Mouse (Mus musculus) Patski (cell line): ENCODE results near the gene Ift122. TPM values are rescaled to one million over a fixed set of nuclear protein-coding genes. Genes with fewer than 3 reads are reported as not detected.
A peak's percentile ranks its signal among the peaks of the same experiment; 100 is the strongest.

Experiments used
- ATAC-seq: fragments of 100-300 bp; one replicate; pipeline ENCODE4 v1.8.0; 2021
- CTCF ChIA-PET: fragments of 350-600 bp; sonication (Branson Sonifier 250); formaldehyde crosslinking; loops from one replicate; lab custom pipeline; 2022; ENCODE audit warnings: inconsistent platforms; lab: Charles Lee
- POLR2A ChIA-PET: fragments of 350-600 bp; sonication (Branson Sonifier 250); formaldehyde crosslinking; loops from one replicate; lab custom pipeline; 2022; ENCODE audit warnings: antibody characterized with exemption, inconsistent platforms; lab: Charles Lee
- DNase-seq: peaks from one replicate; pipeline ENCODE4 v3.0.0-alpha.2; 2011; ENCODE audit warnings: low read depth, low spot score
- H3K27me3 ChIP-seq: fragments of 371-371 bp; one replicate; pipeline ENCODE4 v1.5.1; 2021
- CTCF ChIP-seq: fragments of 100-300 bp; IDR thresholded peaks from one replicate; pipeline ENCODE4 v1.5.1; 2021
- in situ Hi-C: fragments of 300-500 bp; cut with MboI; formaldehyde crosslinking; loops from 3 replicates; pipeline ENCODE4 v1.11.1; 2018; ENCODE audit warnings: low pct_unique_long_range_greater_than_20kb, mixed read lengths
- polyA plus RNA-seq: library from polyadenylated mRNA; unstranded; gene quantifications from one replicate; pipeline ENCODE4 v1.2.3, GENCODE M21; 2021

Gene Ift122
- polyA plus RNA-seq, 1 experiment from 2014 or later, result 41.6 TPM

DNA sequence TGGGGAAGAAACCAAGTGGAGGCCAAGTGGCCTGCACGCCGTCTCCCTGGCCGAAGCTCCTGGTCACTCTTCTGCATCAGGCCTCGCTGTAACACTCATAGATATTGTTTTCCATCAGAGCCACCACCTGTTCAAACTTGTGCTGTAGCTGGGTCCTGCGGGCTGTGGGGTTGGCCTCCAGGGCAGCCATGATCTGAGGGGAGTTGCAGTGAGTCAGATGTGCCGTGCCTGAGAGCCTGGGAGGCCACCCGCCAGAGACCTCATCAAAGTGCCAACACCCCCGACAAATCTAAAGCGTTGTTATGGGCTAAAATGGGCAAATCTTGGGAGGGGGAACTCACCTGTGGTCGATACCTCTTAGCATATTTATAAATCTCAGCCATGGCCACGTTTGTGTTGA lies 102.4 kb downstream of the Ift122 start:
- no peaks in the 10 kb centered on the region for H3K27me3 ChIP-seq
- in situ Hi-C loops, result no loop called here
- CTCF ChIA-PET, result no interaction called here
- ATAC-seq, result no peak
- no peak for TF ChIP-seq CTCF
- POLR2A ChIA-PET, result no interaction called here
- no peak for DNase-seq

DNA sequence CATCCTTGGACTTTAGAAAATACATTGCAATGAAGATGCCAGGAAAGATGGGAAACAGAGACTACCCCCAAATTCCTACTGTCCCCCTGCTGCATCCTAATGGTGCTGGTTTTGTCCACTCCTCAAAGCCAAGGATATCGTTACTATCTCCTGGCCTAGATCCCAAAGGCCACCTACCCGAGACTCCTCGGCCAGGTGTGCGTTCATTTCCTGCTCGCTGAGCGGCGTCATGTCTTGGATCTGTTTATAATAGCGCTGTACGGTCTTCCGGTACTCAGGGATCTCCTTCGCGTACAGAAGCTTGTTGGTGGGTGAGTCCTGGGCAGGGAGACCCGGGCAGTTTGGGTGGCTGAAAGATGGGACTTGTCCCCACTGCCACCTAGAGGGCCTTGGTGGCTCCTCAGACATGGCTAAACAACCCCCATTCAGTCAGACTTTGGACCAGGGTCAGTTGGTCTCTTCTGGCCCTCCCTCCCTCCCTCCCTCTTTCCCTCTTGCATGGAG lies 103.2 kb downstream of the Ift122 start:
- ChIA-PET POLR2A (no interaction called here), CTCF (no interaction called here)
- H3K27me3 ChIP-seq, result no peaks in the 10 kb centered on the region
- TF ChIP-seq CTCF, result no peak
- in situ Hi-C loops, result no loop called here
- DNase-seq (no peak), ATAC-seq (no peak)

DNA sequence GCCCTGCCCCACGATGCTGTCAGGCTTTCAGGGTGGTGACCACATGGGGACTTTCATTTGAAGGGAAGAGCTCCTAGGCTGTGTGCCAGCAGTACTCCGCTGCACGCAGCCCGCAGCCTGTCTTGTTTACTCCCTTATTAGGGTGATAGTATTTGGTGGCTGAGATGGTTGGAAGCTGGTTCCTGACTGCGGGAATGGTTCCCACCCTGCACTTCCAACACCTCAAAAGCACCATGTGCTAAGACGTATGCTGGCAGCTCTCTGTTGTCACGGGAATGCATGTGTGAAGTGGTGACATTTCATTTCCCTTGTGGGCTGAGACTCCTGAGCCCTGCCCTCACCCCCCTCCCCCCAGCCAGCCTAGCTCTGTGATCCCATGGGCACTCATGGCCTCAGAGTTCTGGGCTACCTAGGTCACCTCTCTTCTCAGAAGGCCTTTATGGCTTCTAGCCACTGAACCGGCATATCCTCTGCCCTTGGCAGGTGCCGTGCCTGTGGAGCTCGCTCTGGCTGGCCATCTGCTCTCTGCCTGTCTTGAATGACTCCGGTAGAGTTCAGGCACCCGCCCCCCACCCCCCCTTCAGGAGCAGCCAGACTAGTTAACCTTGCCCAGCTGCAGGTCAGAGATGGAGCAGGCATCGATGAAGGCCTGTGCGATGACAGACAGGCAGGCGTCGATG lies 103.8 kb downstream of the Ift122 start:
- no peaks in the 10 kb centered on the region for H3K27me3 ChIP-seq
- ATAC-seq (no peak), DNase-seq (no peak)
- CTCF ChIA-PET, result no interaction called here
- TF ChIP-seq CTCF, result no peak
- in situ Hi-C loops, result no loop called here
- POLR2A ChIA-PET, result no interaction called here

DNA sequence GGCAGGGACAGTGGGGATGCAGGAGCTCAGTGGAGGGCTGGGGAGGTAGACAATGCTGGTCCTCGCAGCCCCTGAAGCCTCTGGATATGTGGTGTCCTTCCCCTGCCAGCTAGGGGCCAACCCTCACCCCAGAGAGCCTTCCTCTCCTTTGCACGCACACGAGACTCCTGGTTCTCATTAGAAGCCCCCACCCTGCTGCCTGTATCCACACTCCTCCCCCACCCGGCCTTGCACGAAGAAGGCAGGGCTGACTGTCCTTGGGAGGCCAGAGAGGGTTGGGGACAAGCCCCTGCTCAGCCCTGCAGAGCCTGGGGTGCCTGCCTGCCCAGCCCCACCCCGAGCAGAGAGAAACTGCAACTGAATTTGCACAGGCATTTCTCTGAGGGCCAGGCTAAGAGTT lies 104.4 kb downstream of the Ift122 start:
- CTCF ChIA-PET, result no interaction called here
- ATAC-seq, result no peak
- TF ChIP-seq CTCF, result no peak
- in situ Hi-C loops, result no loop called here
- no peak for DNase-seq
- no peaks in the 10 kb centered on the region for H3K27me3 ChIP-seq
- POLR2A ChIA-PET, result no interaction called here

DNA sequence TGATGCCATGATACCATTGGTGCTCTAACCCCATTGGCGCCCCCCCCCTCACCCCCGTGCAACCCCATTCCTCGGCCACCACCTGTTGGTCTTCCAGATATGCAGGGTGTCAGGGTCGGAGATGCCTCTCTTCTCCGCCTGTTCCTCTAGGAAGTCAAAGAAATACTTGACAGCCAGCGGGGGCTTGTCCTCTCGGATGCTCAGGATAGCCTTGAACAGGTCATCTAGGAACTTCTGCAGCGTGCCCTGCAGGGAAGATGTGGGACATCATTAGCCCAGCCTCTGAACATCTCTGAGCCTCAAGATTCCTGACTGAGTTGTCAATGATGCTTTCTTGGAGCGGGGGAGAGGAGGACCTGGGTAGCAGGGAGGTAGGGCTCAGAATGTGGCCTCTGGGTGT lies 105.2 kb downstream of the Ift122 start:
- no peaks in the 10 kb centered on the region for H3K27me3 ChIP-seq
- ChIA-PET CTCF (no interaction called here), POLR2A (interaction anchor here (0.6 kb wide), 1 partner anchor 122 kb away, joined by 3 read pairs; no protein-coding TSS in a partner anchor)
- TF ChIP-seq CTCF, result no peak
- in situ Hi-C loops, result no loop called here
- no peak for ATAC-seq
- no peak for DNase-seq

DNA sequence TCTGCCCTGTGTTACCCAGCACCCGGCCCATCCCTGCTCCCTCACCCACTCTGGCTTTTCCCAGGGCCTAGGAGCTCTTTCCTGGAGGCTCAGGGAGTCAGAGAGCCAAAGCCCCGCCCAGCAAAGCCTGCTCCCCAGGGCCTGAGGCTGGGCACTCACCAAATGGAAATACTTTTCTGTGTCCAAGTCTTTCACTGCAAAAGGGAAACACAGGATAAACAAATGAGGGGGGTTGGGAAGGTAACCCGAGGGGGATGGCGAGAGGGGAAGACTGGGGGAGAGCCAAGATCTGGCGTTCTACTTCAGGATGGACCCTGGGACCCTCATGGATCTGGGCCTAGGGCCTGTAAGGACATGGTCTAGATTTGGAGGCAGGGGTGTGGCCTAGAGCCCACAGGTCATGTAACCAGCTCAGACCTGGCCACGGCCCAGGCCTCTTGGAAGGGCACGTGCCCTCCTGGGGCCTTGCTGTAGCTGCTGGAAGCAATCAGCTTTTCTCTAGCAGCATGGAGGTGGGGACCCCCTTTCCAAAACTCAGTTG lies 106.0 kb downstream of the Ift122 start:
- ATAC-seq (peak; percentile 32), DNase-seq (no peak)
- in situ Hi-C loops, result no loop called here
- H3K27me3 ChIP-seq, result no peaks in the 10 kb centered on the region
- TF ChIP-seq CTCF, result no peak
- POLR2A ChIA-PET, result interaction anchor here (0.6 kb wide), 1 partner anchor 121 kb away, joined by 3 read pairs; no protein-coding TSS in a partner anchor
- CTCF ChIA-PET, result no interaction called here

DNA sequence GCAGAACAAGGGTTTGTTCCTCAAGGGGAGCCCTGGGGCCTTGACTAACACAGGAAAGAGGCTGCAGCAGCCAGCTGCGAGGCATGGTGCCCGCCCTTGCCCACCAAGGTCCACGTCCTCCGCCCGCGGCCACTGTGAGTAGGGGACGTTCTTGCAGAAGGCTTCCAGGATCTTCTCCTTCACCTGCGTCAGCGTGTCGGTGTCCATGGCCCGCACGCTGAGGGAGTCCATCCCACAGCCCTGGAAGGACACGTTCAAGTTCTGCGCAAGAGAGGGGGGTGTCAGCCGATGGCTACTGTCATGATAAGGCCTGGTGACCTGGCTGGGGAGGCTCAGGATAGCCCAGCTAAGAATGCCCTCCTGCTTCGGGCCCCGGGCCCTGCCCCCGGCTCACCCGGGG lies 107.1 kb downstream of the Ift122 start:
- CTCF ChIA-PET, result no interaction called here
- no peaks in the 10 kb centered on the region for H3K27me3 ChIP-seq
- DNase-seq (no peak), ATAC-seq (no peak)
- POLR2A ChIA-PET, result interaction anchor here (0.9 kb wide), 1 partner anchor 10 kb away, joined by 3 read pairs; no protein-coding TSS in a partner anchor
- in situ Hi-C loops, result no loop called here
- no peak for TF ChIP-seq CTCF

DNA sequence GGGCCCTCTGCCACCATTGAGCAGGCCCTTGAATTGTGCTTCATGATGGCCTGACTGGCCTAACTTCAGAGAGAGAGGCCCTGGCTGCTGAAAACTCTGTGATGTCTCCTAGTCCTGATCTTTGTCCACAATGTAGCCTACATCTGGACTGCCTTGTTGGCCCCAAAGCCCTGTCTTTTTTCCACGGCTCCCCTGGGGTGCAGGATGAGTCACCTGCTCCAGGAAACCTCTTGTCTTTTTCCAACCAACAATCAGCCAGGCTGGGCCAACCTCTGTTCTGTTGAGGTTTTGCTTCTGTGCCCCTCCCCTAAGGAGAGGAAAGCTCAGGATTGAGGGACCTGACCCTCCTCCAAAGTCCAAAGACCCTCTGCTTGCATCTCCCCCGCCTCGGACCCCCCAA lies 108.5 kb downstream of the Ift122 start:
- ATAC-seq, result no peak
- ChIA-PET POLR2A (no interaction called here), CTCF (interaction anchor here (1.1 to 1.2 kb wide), 2 partner anchors 30 to 61 kb away, joined by 3 to 5 read pairs; no protein-coding TSS in a partner anchor)
- no peak for DNase-seq
- in situ Hi-C loops, result no loop called here
- H3K27me3 ChIP-seq, result no peaks in the 10 kb centered on the region
- TF ChIP-seq CTCF, result no peak

DNA sequence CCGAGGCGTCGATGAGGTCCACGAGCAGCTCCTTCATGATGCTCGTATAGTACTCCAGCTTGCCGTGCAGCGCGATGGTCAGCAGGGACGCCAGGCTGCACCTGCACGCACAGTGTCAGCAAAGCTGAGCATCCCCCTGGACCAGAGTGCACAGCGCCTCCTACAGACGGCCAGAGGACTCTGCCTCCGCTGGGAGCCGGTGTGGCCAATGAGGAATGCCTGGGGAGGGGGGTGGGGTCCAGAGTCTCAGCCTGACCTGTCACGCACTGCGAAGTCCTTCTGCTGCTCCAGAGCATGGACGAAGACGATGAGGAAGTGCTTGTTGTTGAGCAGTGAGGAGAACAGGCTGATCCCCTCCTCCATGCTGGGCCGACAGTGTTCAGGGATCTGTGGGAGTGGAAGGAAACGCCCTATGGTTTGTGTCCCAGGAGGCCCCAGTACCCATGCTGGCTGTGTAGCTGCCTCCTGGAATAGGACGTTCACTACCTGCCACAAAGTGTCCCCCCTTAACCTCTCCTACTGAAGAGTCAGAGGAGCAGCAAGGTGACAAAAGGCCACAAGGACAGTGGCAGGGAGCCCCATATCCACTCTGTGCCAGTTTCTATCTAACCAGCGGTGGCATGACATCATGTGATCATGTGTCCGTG lies 109.3 kb downstream of the Ift122 start:
- DNase-seq (no peak), ATAC-seq (no peak)
- POLR2A ChIA-PET, result no interaction called here
- in situ Hi-C loops, result no loop called here
- no peak for TF ChIP-seq CTCF
- CTCF ChIA-PET, result interaction anchor here (1.1 kb wide), 1 partner anchor 62 kb away, joined by 5 read pairs; no protein-coding TSS in a partner anchor
- no peaks in the 10 kb centered on the region for H3K27me3 ChIP-seq

DNA sequence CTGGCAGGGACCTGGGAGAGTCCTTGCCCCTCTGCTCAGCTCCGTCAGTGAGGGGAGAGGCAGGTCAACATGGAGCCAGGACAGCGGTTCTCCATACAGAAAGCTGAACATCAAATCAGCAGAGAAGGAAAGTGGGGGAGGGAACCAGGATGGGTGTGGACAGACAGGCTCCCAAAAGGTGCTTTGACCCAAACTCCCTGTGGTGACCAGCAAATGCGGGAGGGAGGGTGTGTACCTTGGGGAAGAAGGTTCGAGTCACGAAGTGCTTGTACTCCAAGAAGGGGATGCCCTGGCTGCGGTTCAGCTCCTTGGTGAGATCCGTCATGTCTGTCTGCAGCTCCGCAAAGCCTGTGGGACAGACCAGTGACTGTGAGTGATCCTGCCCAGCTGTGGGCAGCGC lies 110.4 kb downstream of the Ift122 start:
- CTCF ChIA-PET, result no interaction called here
- no peaks in the 10 kb centered on the region for H3K27me3 ChIP-seq
- no peak for ATAC-seq
- no peak for DNase-seq
- POLR2A ChIA-PET, result no interaction called here
- in situ Hi-C loops, result no loop called here
- TF ChIP-seq CTCF, result no peak
